Mouse (Mus musculus) C2C12 (cell line): ENCODE measurements around the gene Sh2d5.

ENCODE experiments used
- CEBPB ChIP-seq: IDR thresholded peaks from one replicate; pipeline ENCODE4 v1.6.1; 2011; ENCODE audit warnings: low read depth, mild to moderate bottlenecking, control low read depth, moderate library complexity
- CTCF ChIP-seq: IDR thresholded peaks from one replicate; pipeline ENCODE4 v1.5.1; 2011; ENCODE audit not compliant: control insufficient read depth, insufficient read depth, insufficient read length
- FOSL1 ChIP-seq: IDR thresholded peaks from one replicate; pipeline ENCODE4 v1.8.0; 2011; ENCODE audit warnings: mild to moderate bottlenecking, low read length; ENCODE audit not compliant: poor library complexity, insufficient read depth, severe bottlenecking
- MYOD1 ChIP-seq: IDR thresholded peaks from one replicate; pipeline ENCODE4 v1.6.1; 2011; ENCODE audit warnings: low read depth; ENCODE audit not compliant: control insufficient read depth, insufficient read length
- USF1 ChIP-seq: IDR thresholded peaks from one replicate; pipeline ENCODE4 v1.6.1; 2011; ENCODE audit warnings: low read depth, mild to moderate bottlenecking, control low read depth, moderate library complexity

DNA sequence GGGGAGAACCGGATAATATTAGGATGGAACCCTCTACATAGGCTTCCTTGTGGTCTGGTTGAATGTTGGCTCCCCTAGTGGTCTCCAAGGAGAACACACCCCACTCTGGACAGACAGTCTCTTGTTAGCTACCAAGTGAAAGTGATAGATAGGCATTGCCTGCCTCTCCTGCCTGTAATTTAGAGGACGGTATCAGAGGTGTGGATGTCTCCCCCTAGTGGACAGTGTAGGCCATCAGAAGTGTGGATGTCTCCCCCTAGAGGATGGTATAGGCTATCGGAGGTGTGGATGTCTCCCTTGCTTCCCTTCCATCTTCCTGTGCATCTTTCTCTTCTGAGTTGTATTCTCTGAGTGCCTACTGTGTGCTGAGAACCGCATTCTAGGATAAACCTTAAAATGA, 32.6 kb downstream of the Sh2d5 start:
- TF ChIP-seq MYOD1 (no peak), CTCF (peak; percentile 97), CEBPB (no peak), USF1 (no peak), FOSL1 (no peak)
